Mouse (Mus musculus) fibroblast of lung, adult 2 months (primary cell): ENCODE measurements around the gene Fbxw10.

ENCODE experiments used
- DNase-seq: peaks from one replicate; pipeline ENCODE4 v3.0.0-alpha.2; 2011; ENCODE audit warnings: low read depth

Gene Fbxw10

DNA sequence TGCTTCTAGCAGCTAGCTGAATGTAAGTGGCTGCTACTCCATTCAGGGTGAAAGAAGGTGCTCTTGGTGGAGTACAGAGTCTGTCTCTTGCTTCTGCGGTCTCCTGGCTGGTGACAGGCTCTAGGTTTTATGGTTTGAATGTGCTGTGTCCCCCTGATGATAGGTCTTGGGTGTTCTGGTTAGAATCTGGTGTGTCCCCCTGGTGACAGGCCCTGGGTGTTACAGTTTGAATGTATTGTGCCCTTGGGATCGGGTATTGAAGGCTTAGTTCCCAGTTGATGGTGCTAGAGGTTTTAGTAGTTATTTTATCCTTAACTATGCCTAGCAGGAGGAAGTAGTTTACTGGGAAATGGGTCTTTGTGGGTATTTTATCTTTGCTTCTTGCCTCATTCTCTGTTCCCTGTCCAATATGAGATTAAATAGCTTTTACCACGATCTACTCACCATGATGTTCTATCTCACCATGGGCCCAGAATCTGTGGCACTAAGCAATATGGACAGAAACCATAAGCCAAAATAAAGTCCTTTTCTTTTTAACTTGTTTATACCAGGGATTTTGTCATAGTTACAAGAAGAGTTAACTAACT lies 62.9 kb downstream of the Fbxw10 start:
- DNase-seq, result no peak

DNA sequence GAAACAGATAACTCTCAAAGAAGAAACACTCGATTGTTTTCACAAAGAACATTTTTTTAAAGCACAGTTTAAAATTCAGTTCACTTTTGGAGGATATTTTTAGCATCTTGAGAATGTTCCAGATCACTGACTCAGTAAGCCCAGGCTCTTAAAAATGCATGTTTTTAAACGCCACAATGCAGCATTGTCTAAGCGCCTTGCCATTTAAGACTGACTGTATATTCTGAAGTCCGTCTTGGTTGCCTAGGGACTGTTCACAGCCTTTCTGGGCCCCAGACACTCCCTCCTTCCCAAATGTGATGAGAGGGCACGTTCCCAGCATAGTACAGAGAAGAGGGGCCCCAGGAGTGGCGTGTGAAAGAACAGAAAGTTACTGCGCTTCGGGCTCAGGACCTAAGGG lies 64.5 kb downstream of the Fbxw10 start:
- peak; percentile 88 for DNase-seq

DNA sequence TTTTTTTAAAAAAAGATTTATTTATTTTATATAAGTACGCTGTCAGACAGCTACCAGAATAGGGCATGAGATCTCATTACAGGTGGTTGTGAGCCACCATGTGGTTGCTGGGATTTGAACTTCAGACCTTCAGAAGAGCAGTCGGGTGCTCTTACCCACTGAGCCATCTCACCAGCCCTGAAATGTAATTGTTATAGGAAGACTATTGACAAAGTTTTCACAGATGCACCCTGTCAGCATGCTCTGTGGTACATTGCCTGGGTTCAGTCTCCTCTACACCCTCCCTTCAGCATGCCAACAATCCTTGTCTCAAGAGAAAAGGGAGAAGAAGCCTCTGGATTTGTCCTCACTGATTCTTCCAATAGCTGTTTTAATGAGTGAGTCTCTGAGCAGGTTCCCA lies 66.3 kb downstream of the Fbxw10 start:
- no peak for DNase-seq

DNA sequence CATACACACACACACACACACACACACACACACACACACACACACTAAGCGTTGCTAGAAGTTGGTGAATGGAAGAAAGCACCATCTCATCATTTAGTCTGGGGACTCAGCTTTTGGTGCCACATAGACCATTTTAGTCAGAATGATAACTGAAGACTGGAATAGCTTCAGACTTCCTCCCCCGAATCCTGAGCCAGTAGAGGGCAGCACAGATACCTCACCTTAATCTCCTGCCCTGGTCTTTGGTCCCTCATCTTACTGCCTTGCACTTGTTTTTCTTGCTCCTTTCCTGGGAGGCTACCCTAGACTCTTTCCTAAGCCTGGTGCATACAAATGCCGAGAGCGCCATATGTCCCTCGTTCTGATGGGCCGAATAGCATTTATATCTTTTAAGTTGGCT lies 67.7 kb downstream of the Fbxw10 start:
- DNase-seq, result no peak

DNA sequence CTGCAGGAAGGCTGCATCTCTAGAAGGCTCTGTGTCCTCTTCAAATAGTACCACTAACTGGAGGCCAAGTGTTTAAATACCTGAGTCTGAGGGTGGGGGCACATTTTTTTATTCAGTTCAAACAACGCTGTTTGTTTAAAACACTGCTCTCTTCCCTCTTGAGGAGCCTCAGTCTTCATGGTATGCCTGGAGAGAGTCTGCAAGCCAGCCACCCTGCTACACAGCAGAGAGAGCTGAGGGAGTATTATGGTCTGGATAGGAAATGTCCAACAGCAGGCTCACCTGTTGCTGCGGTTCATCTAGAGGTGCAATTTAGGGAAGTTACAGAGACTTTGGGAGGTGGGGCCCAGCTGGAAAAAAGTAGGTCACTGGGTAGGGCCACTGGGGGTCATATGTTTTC lies 68.6 kb downstream of the Fbxw10 start:
- no peak for DNase-seq

DNA sequence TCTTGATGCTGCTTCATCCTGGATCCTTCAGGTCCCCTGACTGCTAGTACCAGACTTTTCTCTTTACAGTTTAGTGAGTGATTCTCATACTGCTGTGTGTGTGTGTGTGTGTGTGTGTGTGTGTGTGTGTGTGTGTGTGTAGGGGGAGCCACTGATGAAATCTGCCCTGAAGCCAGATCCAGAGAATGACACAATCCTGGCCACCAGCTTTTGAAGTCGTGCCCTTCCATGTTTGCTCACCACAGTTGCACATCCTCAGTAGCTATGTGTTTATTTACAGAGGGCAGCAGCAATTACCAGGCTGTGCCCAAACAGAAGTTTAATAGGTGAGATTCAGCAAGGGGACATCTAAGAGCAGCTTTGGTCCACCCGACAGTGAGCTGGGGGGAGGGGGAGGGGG lies 69.9 kb downstream of the Fbxw10 start:
- DNase-seq, result no peak

DNA sequence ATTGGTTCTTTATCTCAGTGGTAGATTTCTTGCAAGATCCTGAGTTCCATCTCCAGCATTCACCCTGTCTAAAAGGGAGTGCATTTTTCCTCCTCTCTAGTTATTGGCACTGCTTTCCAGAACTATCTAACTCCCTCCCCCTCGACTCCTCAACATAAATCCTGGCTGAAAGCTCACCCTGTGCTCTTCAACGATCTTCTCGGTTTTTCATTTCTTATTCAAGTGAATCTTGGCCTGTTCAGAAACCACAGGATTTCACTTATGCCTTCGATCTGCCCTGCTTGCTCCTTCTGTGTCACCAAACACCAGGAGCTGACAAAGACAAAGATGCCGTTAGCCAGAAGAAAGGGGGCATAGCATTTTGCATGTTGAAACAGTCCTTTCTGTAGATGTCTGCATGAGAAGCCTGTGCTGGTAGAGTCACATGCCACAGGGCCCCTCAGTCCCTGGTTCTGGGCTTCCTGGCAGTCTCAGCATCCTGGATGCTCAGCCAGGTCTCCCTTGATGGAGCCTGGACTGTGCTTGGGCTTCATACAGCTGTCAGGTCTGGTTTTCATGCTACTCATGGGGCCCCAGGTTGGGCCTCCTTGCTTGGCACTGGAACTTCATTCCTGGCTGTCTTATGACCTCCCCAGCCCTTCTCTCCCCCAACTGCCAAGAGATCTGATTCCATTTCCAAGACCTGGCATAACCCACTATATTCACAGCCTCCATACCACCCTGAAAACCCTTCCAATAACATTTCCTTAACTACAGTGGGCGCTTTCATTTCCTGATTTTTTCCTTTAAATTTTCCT lies 73.3 kb downstream of the Fbxw10 start:
- DNase-seq, result peak; percentile 75

DNA sequence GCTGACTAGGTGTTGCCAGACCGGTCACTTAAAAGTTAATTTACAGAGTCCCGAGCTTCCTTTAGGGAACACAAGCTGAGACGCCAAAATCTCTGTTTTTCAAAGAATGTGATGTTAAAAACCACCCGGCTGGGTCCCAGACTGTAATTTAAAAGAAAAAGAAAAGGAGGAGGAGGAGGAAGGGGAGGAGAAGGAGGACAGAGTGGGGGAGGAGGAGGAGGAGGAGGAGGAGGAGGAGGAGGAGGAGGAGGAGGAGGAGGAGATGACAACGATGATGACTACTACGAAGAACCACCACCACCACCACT lies 73.8 kb downstream of the Fbxw10 start:
- no peak for DNase-seq

DNA sequence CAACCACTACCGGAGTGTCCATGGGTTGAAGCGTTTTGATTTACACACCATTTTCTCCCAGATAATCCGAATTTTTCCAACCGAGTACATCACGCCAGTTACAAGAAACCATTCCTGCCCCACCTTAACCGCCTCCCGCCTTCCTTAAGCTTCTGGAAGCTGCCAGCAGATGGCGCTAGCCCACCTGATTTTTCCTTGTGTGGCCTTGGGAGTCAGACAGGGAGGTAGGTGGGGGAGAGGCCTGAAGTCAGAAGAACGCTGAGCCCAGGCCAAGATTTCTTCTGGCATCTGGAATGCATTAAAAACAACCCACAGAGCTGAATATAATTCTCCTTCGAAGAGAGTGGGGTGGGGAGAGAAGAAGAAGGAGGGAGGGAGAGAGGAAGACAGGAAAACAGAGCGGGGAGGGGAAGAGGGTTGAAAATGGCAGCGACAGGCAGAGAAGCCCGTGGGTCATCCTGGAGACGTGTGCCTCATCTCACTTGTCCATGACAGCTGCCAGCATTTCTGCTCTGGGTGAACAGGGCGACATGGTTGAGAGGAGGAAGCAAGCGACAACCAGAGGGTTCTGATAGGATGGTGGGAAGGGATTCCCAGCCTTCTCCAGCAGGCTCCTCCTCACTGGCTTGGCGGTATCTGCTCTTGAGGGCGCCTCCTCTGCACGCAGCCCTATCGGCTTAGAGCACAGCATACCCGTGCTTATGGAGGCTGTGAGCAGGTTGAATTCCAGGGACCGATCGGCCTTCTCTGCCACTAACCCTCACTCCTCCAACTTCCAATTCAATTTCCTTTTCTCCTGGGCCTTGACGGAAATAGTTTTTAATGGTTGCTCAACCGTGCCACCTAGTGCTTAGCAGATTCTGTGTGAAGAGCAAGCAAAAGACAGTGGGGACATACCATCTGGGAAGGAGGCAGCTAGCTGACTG lies 74.4 kb downstream of the Fbxw10 start:
- DNase-seq, result peak; percentile 100

DNA sequence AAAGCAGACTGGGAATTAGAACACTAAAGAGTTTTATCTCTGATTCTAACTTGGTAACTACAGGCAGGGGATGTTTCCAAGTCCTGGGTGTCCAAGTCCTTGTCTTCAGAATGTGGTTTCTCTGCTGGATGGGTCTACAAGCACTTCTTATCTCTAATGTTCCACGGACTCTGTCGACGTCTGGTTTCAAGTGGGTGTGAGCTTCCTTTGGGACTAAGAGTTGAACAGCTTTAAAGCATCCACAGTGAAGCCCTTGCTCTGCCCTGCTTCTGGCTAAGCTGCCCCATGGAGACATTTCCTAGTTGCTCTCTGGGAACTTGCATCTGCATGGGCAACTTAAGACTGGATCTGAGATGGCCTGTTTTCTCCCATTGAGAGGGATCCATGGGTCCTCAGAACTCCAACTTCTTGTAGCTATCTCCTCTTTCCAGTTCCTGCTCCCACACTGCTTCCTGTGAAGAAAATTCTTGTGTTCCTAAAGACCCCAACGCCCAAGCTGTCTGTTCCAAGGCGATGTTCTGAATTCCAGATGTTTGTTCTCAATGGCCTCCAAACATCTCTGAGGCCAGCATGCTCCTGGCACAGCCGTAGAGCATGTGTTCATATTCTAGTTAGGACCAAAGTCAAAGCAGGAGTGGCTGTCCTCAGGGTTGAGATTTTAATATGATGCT lies 77.4 kb downstream of the Fbxw10 start:
- no peak for DNase-seq
